Mouse (Mus musculus) forebrain, postnatal 0 days (tissue): ENCODE data around the gene Zfp772. TPM values are rescaled to one million over a fixed set of nuclear protein-coding genes. Genes with fewer than 3 reads are reported as not detected.

Experiments
- ATAC-seq: fragments of 200-750 bp; cut with Nextera tagmentation; 2 replicates; pipeline ENCODE4 v1.8.0; 2017; ENCODE audit warnings: mild to moderate bottlenecking, moderate library complexity
- DNase-seq: peaks from one replicate; pipeline ENCODE4 v3.0.0-alpha.2; 2015
- H3K27ac ChIP-seq: fragments of 300-500 bp; sonication (generic); 2 replicates; pipeline ENCODE4 v1.5.1; 2014; ENCODE audit warnings: low read depth, mild to moderate bottlenecking, antibody characterized with exemption, low read length, moderate library complexity, mixed read lengths
- H3K27me3 ChIP-seq: fragments of 300-500 bp; sonication (generic); 2 replicates; pipeline ENCODE4 v1.6.1; 2014; ENCODE audit warnings: mild to moderate bottlenecking, low read length, mixed read lengths; ENCODE audit not compliant: insufficient read depth
- H3K36me3 ChIP-seq: fragments of 300-500 bp; sonication (generic); 2 replicates; pipeline ENCODE4 v1.6.1; 2014; ENCODE audit warnings: mild to moderate bottlenecking, moderate library complexity; ENCODE audit not compliant: insufficient read depth
- H3K4me1 ChIP-seq: fragments of 300-500 bp; sonication (generic); 2 replicates; pipeline ENCODE4 v1.6.1; 2014; ENCODE audit warnings: antibody characterized with exemption; ENCODE audit not compliant: insufficient read depth
- H3K4me2 ChIP-seq: fragments of 300-500 bp; sonication (generic); 2 replicates; pipeline ENCODE4 v1.6.1; 2014; ENCODE audit warnings: low read depth, mild to moderate bottlenecking, moderate library complexity
- H3K4me3 ChIP-seq: fragments of 300-500 bp; sonication (generic); 2 replicates; pipeline ENCODE4 v1.5.1; 2014; ENCODE audit warnings: low read depth, low read length, mixed read lengths
- H3K9ac ChIP-seq: fragments of 300-500 bp; sonication (generic); 2 replicates; pipeline ENCODE4 v1.6.1; 2014; ENCODE audit warnings: mild to moderate bottlenecking
- H3K9me3 ChIP-seq: fragments of 300-500 bp; sonication (generic); 2 replicates; pipeline ENCODE4 v1.6.1; 2016; ENCODE audit warnings: low read length
- CTCF ChIP-seq: sonication (generic); IDR thresholded peaks from 2 replicates; pipeline ENCODE4 v1.5.1; 2016; ENCODE audit warnings: antibody characterized with exemption, control low read depth, low read depth
- WGBS: fragments of 180-500 bp; shearing (Covaris S2); extraction: QIAGEN DNeasy Blood & Tissue Kit; methylation state at CpG from one replicate; pipeline ENCODE4 v1.1.7; 2014; 5-methylcytosine and 5-hydroxymethylcytosine counted together
- polyA plus RNA-seq: library from polyadenylated mRNA; unstranded; fragments of >200 nt; fragmentation: Nextera tagmentation; extraction: Ambion mirVana; gene quantifications from 2 replicates; pipeline ENCODE4 v1.2.1, GENCODE M21; 2015
- total RNA-seq: library from RNA; depleted of rRNA; stranded (reverse); fragments of >200 nt; gene quantifications from 2 replicates; pipeline ENCODE4 v1.2.3, GENCODE M21; 2014; rRNA removed

Gene Zfp772
- total and polyA plus RNA-seq, 2 experiments from 2014 or later: 6.3 to 11.5 TPM

DNA sequence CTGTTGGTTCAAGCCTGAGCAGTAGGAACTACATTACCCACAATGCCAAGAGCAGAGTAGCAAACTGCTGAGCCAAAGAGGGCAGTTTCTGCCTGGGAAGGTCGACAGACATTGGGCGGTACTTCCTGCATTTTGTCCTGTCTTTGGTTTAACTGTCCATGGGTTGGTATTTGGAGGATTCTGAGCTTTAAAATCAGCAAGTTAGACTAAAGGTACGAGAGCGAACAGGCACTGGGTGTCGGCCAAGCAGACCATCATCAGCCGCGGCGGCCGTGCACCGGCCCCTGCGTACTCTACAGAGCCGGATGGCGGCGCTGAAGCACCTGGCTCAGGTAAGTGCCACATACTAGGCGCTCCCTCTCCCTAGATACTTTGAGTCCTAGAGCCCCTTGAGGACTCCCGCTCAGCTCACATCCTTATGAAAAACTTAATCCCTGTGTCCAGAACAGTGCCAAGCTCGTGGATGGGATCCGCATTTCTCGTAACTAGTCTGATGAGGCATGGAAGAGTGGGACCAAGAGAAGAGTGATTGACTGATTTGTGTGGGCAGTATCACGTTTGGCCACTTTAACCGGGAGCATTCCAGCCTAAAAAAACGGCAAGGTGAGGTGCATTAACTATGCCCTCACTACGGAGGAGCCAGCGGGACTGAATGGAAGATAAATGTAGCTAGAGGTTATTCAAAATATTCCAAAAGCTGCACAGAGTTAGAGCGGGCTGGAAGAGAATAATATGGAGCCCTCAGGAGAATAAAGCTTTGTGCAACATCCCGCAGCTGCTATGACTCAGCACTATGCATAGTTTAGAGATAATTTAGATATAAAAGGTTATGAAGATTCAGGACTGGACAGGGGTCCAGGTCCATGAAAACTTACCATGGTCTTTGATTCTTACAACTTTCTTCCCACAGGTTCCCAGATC, 38.3 kb downstream of the Zfp772 start, which contains the start of gene Zfp418:
Gene Zfp418, plus strand, starts transcription at position 104 of the 921 bp plus-strand sequence.
- TF ChIP-seq CTCF: no peak
- H3K4me2 ChIP-seq: peak within 1 kb of the TSS; percentile 76
- peak within 1 kb of the TSS; percentile 60 for H3K9ac ChIP-seq
- H3K27ac ChIP-seq: peak within 1 kb of the TSS; percentile 24; the same call in 1 of the 2 replicates
- no peaks in the 10 kb centered on the region for H3K9me3 ChIP-seq
- H3K36me3 ChIP-seq: peaks cover 12% of the 10 kb centered on the region
- H3K4me3 ChIP-seq: peak within 1 kb of the TSS; percentile 64
- ATAC-seq (peak; percentile 98), DNase-seq (peak; percentile 82)
- H3K4me1 ChIP-seq: peaks cover 6% of the 10 kb centered on the region; the same call in 1 of the 2 replicates
- H3K27me3 ChIP-seq: no peaks in the 10 kb centered on the region
- WGBS: 1% methylated on average over 26 of the region's 26 CpGs

Other genes with a start within 250 kb of the Zfp772 start
- gene Aurkc, start 214.7 kb downstream of the Zfp772 start, total RNA-seq: not detected in 2 replicates
- not detected in 2 replicates for gene Aurkc, start 214.7 kb downstream of the Zfp772 start, polyA plus RNA-seq
- gene Zfp954, start 88.5 kb downstream of the Zfp772 start, total RNA-seq: 27.2 and 31.7 TPM in 2 replicates
- 16.4 and 17.1 TPM in 2 replicates for gene Zfp954, start 88.5 kb downstream of the Zfp772 start, polyA plus RNA-seq
- 5.4 and 5.5 TPM in 2 replicates for gene Zfp773, start 73.2 kb downstream of the Zfp772 start, total RNA-seq
- gene Zfp773, start 73.2 kb downstream of the Zfp772 start, polyA plus RNA-seq: 3.6 and 4.5 TPM in 2 replicates
- 4.8 and 6.3 TPM in 2 replicates for gene Zfp418, start 38.7 kb downstream of the Zfp772 start, total RNA-seq
- 0.79 and 0.98 TPM in 2 replicates for gene Zfp418, start 38.7 kb downstream of the Zfp772 start, polyA plus RNA-seq
- gene Vmn2r29, start 37.3 kb upstream of the Zfp772 start, total RNA-seq: 1.7 and 2.3 TPM in 2 replicates
- gene Vmn2r29, start 37.3 kb upstream of the Zfp772 start, polyA plus RNA-seq: 0.42 and 1.2 TPM in 2 replicates
- gene Gm45844, start 68.3 kb upstream of the Zfp772 start, total RNA-seq: 6.1 and 8.7 TPM in 2 replicates
- 6.8 and 9.2 TPM in 2 replicates for gene Gm45844, start 68.3 kb upstream of the Zfp772 start, polyA plus RNA-seq
- 171 and 175 TPM in 2 replicates for gene Clcn4, start 90.9 kb upstream of the Zfp772 start, total RNA-seq
- 185 and 231 TPM in 2 replicates for gene Clcn4, start 90.9 kb upstream of the Zfp772 start, polyA plus RNA-seq
- not detected in 2 replicates for gene Vmn2r30, start 127.6 kb upstream of the Zfp772 start, total RNA-seq
- gene Vmn2r30, start 127.6 kb upstream of the Zfp772 start, polyA plus RNA-seq: not detected in 2 replicates
- not detected in 2 replicates for gene Gm45783, start 164.6 kb upstream of the Zfp772 start, total RNA-seq
- gene Gm45783, start 164.6 kb upstream of the Zfp772 start, polyA plus RNA-seq: not detected in 2 replicates
- not detected in 2 replicates for gene Vmn2r31, start 189.7 kb upstream of the Zfp772 start, total RNA-seq
- gene Vmn2r31, start 189.7 kb upstream of the Zfp772 start, polyA plus RNA-seq: not detected in 2 replicates